Mouse (Mus musculus): ENCODE measurements around the gene Lamtor4.

DNA sequence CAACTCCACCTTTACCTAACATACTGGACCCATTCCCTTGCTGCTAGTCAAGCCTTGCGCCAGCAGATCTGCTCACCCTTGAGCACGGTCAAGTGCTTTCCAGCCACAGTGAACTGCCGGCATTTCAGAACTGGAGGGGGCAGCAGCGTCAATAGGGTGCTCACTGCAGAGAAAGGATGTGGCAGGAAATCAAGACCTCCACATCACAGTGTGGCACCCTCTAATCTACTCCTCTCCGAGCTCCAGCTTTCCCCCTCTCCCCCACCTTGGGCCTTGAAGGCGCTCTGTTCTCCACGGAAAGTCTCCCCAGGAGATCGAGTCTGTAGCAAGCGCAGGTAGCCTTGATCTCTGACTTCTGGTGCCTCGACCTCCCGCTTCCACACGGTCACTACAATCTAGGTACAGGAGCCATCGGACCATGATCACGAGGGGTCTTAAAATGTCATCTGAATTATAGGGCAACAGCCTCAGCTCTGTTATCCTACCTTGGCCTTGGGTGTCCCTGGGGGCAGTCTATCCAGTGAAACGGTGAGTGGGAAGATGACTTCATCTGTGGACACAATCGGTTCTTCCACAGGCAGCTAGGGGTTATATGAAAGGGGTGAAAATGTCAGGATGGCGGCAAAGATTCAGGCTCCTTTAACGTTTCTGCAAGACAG is 7.4 kb downstream of the Lamtor4 start:
- TF ChIP-seq POLR2A (IDR thresholded peaks at IDR 0.05; ENCODE audit: low read depth, low read length) (no peak), CTCF (conservative IDR thresholded peaks at IDR 0.05; ENCODE audit: insufficient read depth, insufficient read length, low read depth, low read length) (no peak)

All from kidney, adult 2 months (tissue).